Mouse (Mus musculus) mammary gland, adult 2 months (tissue): ENCODE results near the gene Rflnb. TPM values are rescaled to one million over a fixed set of nuclear protein-coding genes. Genes with fewer than 3 reads are reported as not detected.

Experiments used
- polyA plus RNA-seq: library from polyadenylated mRNA; depleted of rRNA; stranded (reverse); fragments of >200 nt; gene quantifications from 2 replicates; pipeline ENCODE4 v1.2.3, GENCODE M21; 2012; ENCODE audit warnings: low replicate concordance; rRNA removed

The Rflnb gene
- polyA plus RNA-seq: 36.8 and 53.5 TPM in 2 replicates

DNA sequence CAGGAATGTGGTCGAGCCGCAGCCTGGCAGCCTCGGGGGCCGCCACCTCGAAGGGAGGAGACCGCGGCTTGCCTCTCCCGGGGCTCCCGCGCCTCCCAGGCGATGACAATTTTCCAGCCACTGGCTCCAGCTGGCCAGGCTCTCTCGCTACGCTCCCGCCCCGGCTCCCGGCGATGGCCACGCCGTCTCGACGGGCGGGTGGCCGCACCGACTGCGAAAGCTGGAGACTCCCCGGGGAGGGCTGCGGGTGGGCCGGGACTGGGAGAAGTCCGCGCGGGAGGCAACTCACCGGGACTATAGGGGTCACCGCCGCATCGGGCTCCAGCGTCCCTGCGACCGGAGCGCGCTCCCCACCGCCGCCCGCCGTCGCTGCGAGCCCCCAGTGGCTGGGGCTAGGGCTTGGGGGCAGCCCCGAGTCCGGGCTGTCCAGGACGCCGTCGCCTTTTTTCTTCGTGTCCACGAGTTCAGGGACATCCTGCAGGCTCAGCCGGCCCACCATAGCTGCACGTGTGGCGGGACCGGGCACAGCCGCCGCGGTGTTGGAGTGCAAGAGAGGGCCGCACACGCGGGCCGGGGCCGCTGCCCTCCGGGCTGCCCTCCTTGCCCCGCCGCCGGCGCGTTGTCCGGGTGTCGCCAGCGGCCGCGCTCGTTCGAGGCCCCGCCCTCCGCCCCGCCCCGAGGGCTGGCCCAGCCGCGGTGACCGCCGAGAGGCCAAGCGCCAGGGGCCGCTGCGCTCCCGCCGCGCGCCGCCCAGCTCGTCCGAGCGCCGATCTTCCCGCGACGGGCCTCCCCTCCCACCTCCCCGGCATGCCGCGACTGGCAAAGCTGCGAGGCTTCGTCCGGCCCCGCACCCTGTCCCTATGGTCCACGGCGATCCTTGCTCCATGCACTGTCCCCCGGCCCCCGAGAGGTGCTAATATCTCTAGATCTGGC, at the start of gene Rflnb:
Rflnb (minus strand) TSS at position 644 of the 933 bp plus-strand sequence.

DNA sequence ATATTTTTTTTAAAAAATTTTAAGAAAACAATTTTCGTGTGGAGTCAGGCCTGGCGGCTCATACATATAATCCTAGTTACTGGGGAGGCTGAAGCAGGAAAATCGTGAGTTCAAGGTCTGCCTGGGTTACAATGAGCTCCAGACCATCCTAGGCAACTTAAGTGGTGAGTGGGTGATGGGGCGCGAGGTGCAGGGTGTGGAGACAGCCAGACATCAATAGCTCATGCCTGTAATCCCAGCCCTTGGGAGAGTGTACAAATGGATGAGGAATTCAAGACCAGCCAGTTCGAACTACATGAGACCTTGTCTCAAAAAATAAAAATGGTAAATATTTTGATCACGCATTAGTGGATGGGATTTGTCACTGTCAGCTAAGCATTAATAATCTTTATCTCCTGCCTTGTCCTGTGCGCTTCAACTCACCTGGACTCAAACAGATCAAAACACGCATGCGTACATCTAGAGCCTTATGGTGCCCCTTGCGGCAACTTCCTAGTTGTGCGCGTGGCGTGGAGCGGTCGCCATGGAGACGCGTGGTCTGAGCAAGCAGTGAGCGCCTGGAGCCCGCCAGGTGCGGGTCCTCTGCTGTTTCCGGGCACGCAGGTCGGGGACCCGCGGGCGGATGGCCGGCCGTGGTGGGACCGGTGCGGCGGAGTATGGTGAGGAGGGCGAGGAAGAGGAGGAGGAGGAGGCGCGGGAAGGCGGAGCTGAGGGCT, 28.0 kb downstream of the Rflnb start, which contains the start of gene 1700016K19Rik:
1700016K19Rik (plus strand) TSS at position 473 of the 716 bp plus-strand sequence.

Other genes with a start within 250 kb of the Rflnb start
- 1.1 and 1.7 TPM in 2 replicates for gene Doc2b, start 231.7 kb downstream of the Rflnb start, polyA plus RNA-seq
- 3.5 and 4.9 TPM in 2 replicates for gene Rph3al, start 89.4 kb downstream of the Rflnb start, polyA plus RNA-seq
- 0.30 TPM in 1 of 2 replicates, not detected in the other for gene 1700016K19Rik, start 27.9 kb downstream of the Rflnb start, polyA plus RNA-seq
- 17.6 and 30.0 TPM in 2 replicates for gene Vps53, start 151.9 kb upstream of the Rflnb start, polyA plus RNA-seq
- gene Fam57a, start 151.9 kb upstream of the Rflnb start, polyA plus RNA-seq: 14.1 and 17.0 TPM in 2 replicates
- 0.38 and 0.68 TPM in 2 replicates for gene Dbil5, start 189.8 kb upstream of the Rflnb start, polyA plus RNA-seq
- 7.5 and 9.5 TPM in 2 replicates for gene Gemin4, start 189.9 kb upstream of the Rflnb start, polyA plus RNA-seq
- 6.5 and 8.0 TPM in 2 replicates for gene Mrm3, start 215.9 kb upstream of the Rflnb start, polyA plus RNA-seq
- 4.1 and 9.6 TPM in 2 replicates for gene Glod4, start 215.9 kb upstream of the Rflnb start, polyA plus RNA-seq